Mouse (Mus musculus): ENCODE data around the gene Ibtk. TPM values are rescaled to one million over a fixed set of nuclear protein-coding genes. Genes with fewer than 3 reads are reported as not detected.
A peak's percentile ranks its signal among the peaks of the same experiment; 100 is the strongest.
"Not testable (repeated sequence)": the region's sequence is repeated elsewhere in the genome, so short reads cannot be mapped to it uniquely, and the experiment has no call there.

Gene Ibtk
- 44.0 and 47.9 TPM in 2 replicates for polyA plus RNA-seq (2011; ENCODE audit: insufficient read depth, insufficient read length, low read depth, missing spikeins)

- Histone ChIP-seq H3K36me3 (ENCODE audit: control insufficient read depth, insufficient read depth, low read length, poor library complexity, severe bottlenecking) (peaks cover 3% of the 10 kb centered on the region; the same call in 1 of the 2 replicates), H3K27me3 (ENCODE audit: control insufficient read depth, insufficient read depth, low read length, poor library complexity, severe bottlenecking) (no peaks in the 10 kb centered on the region), H3K4me1 (ENCODE audit: control insufficient read depth, insufficient read depth, low read length) (no peaks in the 10 kb centered on the region), H3K4me3 (ENCODE audit: low read depth, low read length) (peak within 1 kb of the TSS; percentile 96), H3K27ac (ENCODE audit: insufficient read depth, low read length) (peak within 1 kb of the TSS; percentile 65), H3K9ac (ENCODE audit: low read depth, poor library complexity, severe bottlenecking) (peak within 1 kb of the TSS; percentile 91), H3K9me3 (replicated peaks; ENCODE audit: control insufficient read depth, insufficient read depth, low read length, poor library complexity, severe bottlenecking) (no peaks in the 10 kb centered on the region)
- TF ChIP-seq EP300 (IDR thresholded peaks at IDR 0.05; ENCODE audit: insufficient read depth, low read depth, low read length) (no peak), POLR2A (IDR thresholded peaks at IDR 0.05; ENCODE audit: insufficient read depth, low read length) (peak; percentile 66)
Observed at GRCm38 (mm10) chr9:85749142-85749921, at the start of gene Ibtk. Gene Ibtk, minus strand, starts transcription at chr9:85749334.

DNA sequence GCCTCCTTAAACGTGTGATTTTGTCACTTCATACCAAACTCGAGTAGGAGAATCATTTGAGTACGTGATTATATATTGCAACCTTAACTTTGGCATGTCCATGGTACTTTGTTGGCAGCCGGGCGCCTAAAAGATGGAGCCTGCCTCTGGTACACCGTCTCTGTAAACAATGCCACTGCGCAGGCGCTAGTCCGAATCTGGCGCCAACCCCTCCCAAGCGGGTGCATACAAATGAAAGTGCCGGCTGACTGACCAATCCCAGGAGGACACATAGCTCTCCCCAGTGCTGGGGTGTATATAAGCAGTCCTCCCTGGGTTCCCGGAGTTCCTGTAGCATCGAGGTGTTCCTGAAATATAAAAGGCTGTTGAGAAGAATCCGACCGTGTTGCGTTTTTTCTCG lies 42.4 kb upstream of the Ibtk start:
- not testable (repeated sequence) for H3K4me1 ChIP-seq (ENCODE audit: control insufficient read depth, insufficient read depth, low read length); H3K27ac ChIP-seq (ENCODE audit: insufficient read depth, low read length); H3K4me3 ChIP-seq (ENCODE audit: low read depth, low read length); H3K36me3 ChIP-seq (ENCODE audit: control insufficient read depth, insufficient read depth, low read length, poor library complexity, severe bottlenecking); H3K9ac ChIP-seq (ENCODE audit: low read depth, poor library complexity, severe bottlenecking); H3K9me3 ChIP-seq (replicated peaks; ENCODE audit: control insufficient read depth, insufficient read depth, low read length, poor library complexity, severe bottlenecking); H3K27me3 ChIP-seq (ENCODE audit: control insufficient read depth, insufficient read depth, low read length, poor library complexity, severe bottlenecking)

DNA sequence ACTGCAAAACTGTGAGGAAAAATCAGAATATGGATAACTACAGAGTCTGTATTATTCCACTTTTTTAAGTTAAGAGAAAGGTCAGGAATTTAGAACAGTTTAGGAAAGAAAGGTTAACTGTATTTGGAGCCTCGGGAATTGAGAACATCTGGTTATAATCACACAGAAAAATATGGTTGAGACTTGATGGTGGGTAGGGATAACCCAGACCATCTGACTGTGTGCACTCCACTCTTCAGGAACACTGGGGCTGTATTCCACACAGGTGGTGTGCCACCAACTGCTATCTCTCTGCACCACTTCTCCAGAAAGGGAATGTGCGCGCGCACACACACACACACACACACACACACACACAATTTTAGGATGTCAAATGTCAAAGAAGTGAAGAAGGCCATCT lies 31.1 kb upstream of the Ibtk start:
- TF ChIP-seq EP300 (IDR thresholded peaks at IDR 0.05; ENCODE audit: insufficient read depth, low read depth, low read length) (no peak), POLR2A (IDR thresholded peaks at IDR 0.05; ENCODE audit: insufficient read depth, low read length) (no peak), CTCF (IDR thresholded peaks at IDR 0.05; ENCODE audit: low read depth, low read length) (no peak)
- Histone ChIP-seq H3K9ac (ENCODE audit: low read depth, poor library complexity, severe bottlenecking) (no peak overlapping the region), H3K4me1 (ENCODE audit: control insufficient read depth, insufficient read depth, low read length) (no peaks in the 10 kb centered on the region), H3K9me3 (replicated peaks; ENCODE audit: control insufficient read depth, insufficient read depth, low read length, poor library complexity, severe bottlenecking) (no peaks in the 10 kb centered on the region), H3K4me3 (ENCODE audit: low read depth, low read length) (no peak overlapping the region), H3K36me3 (ENCODE audit: control insufficient read depth, insufficient read depth, low read length, poor library complexity, severe bottlenecking) (no peaks in the 10 kb centered on the region), H3K27ac (ENCODE audit: insufficient read depth, low read length) (no peak overlapping the region), H3K27me3 (ENCODE audit: control insufficient read depth, insufficient read depth, low read length, poor library complexity, severe bottlenecking) (no peaks in the 10 kb centered on the region)

- Histone ChIP-seq H3K4me1 (ENCODE audit: control insufficient read depth, insufficient read depth, low read length) (no peaks in the 10 kb centered on the region), H3K4me3 (ENCODE audit: low read depth, low read length) (no peak overlapping the region), H3K27me3 (ENCODE audit: control insufficient read depth, insufficient read depth, low read length, poor library complexity, severe bottlenecking) (no peaks in the 10 kb centered on the region), H3K27ac (ENCODE audit: insufficient read depth, low read length) (no peak overlapping the region), H3K9ac (ENCODE audit: low read depth, poor library complexity, severe bottlenecking) (no peak overlapping the region), H3K9me3 (replicated peaks; ENCODE audit: control insufficient read depth, insufficient read depth, low read length, poor library complexity, severe bottlenecking) (no peaks in the 10 kb centered on the region), H3K36me3 (ENCODE audit: control insufficient read depth, insufficient read depth, low read length, poor library complexity, severe bottlenecking) (no peaks in the 10 kb centered on the region)
- TF ChIP-seq POLR2A (IDR thresholded peaks at IDR 0.05; ENCODE audit: insufficient read depth, low read length) (no peak), EP300 (IDR thresholded peaks at IDR 0.05; ENCODE audit: insufficient read depth, low read depth, low read length) (no peak), CTCF (IDR thresholded peaks at IDR 0.05; ENCODE audit: low read depth, low read length) (no peak)
Observed at GRCm38 (mm10) chr9:85779458-85779857, 30.3 kb upstream of the Ibtk start.

GRCm38 (mm10) chr9:85777544-85777943 lies 28.4 kb upstream of the Ibtk start:
- Histone ChIP-seq H3K27ac (ENCODE audit: insufficient read depth, low read length) (no peak overlapping the region), H3K36me3 (ENCODE audit: control insufficient read depth, insufficient read depth, low read length, poor library complexity, severe bottlenecking) (no peaks in the 10 kb centered on the region), H3K27me3 (ENCODE audit: control insufficient read depth, insufficient read depth, low read length, poor library complexity, severe bottlenecking) (no peaks in the 10 kb centered on the region), H3K9ac (ENCODE audit: low read depth, poor library complexity, severe bottlenecking) (no peak overlapping the region), H3K9me3 (replicated peaks; ENCODE audit: control insufficient read depth, insufficient read depth, low read length, poor library complexity, severe bottlenecking) (no peaks in the 10 kb centered on the region), H3K4me3 (ENCODE audit: low read depth, low read length) (no peak overlapping the region), H3K4me1 (ENCODE audit: control insufficient read depth, insufficient read depth, low read length) (no peaks in the 10 kb centered on the region)
- TF ChIP-seq CTCF (IDR thresholded peaks at IDR 0.05; ENCODE audit: low read depth, low read length) (no peak), POLR2A (IDR thresholded peaks at IDR 0.05; ENCODE audit: insufficient read depth, low read length) (no peak), EP300 (IDR thresholded peaks at IDR 0.05; ENCODE audit: insufficient read depth, low read depth, low read length) (no peak)

DNA sequence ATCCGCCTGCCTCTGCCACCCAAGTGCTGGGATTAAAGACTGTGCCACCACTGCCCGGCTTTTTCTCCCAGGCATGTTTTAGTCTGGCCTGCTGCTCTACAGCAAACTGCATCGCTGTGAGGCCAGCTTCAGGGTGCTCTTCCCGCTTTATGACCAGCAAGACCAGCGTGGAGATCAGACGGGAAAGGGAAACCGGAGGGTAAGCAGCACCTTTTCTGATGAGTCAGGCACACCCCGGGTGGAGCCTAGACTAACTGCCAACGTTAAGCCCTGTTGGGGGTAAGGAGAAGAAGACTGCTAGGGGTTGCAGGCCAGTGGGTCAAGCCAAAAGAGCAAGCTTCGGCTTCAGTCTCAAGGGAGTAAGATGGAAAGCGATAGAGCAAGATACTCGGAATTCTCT lies 23.1 kb upstream of the Ibtk start:
- H3K27ac ChIP-seq (ENCODE audit: insufficient read depth, low read length), result no peak overlapping the region
- H3K4me1 ChIP-seq (ENCODE audit: control insufficient read depth, insufficient read depth, low read length), result no peaks in the 10 kb centered on the region
- no peak overlapping the region for H3K4me3 ChIP-seq (ENCODE audit: low read depth, low read length)
- H3K27me3 ChIP-seq (ENCODE audit: control insufficient read depth, insufficient read depth, low read length, poor library complexity, severe bottlenecking), result no peaks in the 10 kb centered on the region
- H3K9me3 ChIP-seq (replicated peaks; ENCODE audit: control insufficient read depth, insufficient read depth, low read length, poor library complexity, severe bottlenecking), result no peaks in the 10 kb centered on the region
- no peak for TF ChIP-seq CTCF (IDR thresholded peaks at IDR 0.05; ENCODE audit: low read depth, low read length)
- TF ChIP-seq EP300 (IDR thresholded peaks at IDR 0.05; ENCODE audit: insufficient read depth, low read depth, low read length), result no peak
- no peak for TF ChIP-seq POLR2A (IDR thresholded peaks at IDR 0.05; ENCODE audit: insufficient read depth, low read length)
- no peak overlapping the region for H3K9ac ChIP-seq (ENCODE audit: low read depth, poor library complexity, severe bottlenecking)
- no peaks in the 10 kb centered on the region for H3K36me3 ChIP-seq (ENCODE audit: control insufficient read depth, insufficient read depth, low read length, poor library complexity, severe bottlenecking)
